Mouse (Mus musculus) myocyte (in vitro differentiated cells): ENCODE measurements around the gene Pde4d. TPM values are rescaled to one million over a fixed set of nuclear protein-coding genes. Genes with fewer than 3 reads are reported as not detected.

Source experiments
- H3K27me3 ChIP-seq: one replicate; pipeline ENCODE4 v1.6.1; 2011; ENCODE audit not compliant: control insufficient read depth, insufficient read depth, insufficient read length
- H3K36me3 ChIP-seq: one replicate; pipeline ENCODE4 v1.6.1; 2011; ENCODE audit not compliant: control insufficient read depth, insufficient read depth
- H3K4me2 ChIP-seq: one replicate; pipeline ENCODE4 v1.6.1; 2011; ENCODE audit warnings: low read depth, control low read depth
- H3K4me3 ChIP-seq: one replicate; pipeline ENCODE4 v1.5.1; 2011; ENCODE audit warnings: mild to moderate bottlenecking, control low read depth, moderate library complexity
- H3K79me2 ChIP-seq: one replicate; pipeline ENCODE4 v1.6.1; 2011; ENCODE audit not compliant: control insufficient read depth, insufficient read depth
- H3ac ChIP-seq: one replicate; pipeline ENCODE4 v1.6.1; 2011; ENCODE audit not compliant: control insufficient read depth, insufficient read length
- CEBPB ChIP-seq: IDR thresholded peaks from 2 replicates; pipeline ENCODE4 v1.6.1; 2011; ENCODE audit warnings: mild to moderate bottlenecking, moderate library complexity; ENCODE audit not compliant: poor library complexity, insufficient read depth, severe bottlenecking
- E2F4 ChIP-seq: IDR thresholded peaks from one replicate; pipeline ENCODE4 v1.6.1; 2011; ENCODE audit warnings: mild to moderate bottlenecking, control low read depth, moderate library complexity; ENCODE audit not compliant: insufficient read depth
- MAX ChIP-seq: IDR thresholded peaks from one replicate; pipeline ENCODE4 v1.6.1; 2011; ENCODE audit warnings: low read depth, mild to moderate bottlenecking, control low read depth
- MYOD1 ChIP-seq, 3 experiments: IDR thresholded peaks; one replicate each; pipeline ENCODE4 v1.6.1; 2011; ENCODE audit warnings: control low read depth in 2 of 3, low read depth in 2 of 3, mild to moderate bottlenecking in 2 of 3, moderate library complexity in 1 of 3; ENCODE audit not compliant: insufficient read length in 2 of 3, control insufficient read depth in 1 of 3
- MYOG ChIP-seq, 3 experiments: IDR thresholded peaks; one replicate each; pipeline ENCODE4 v1.6.1; 2011; ENCODE audit warnings: control low read depth in 2 of 3, low read depth in 2 of 3, mild to moderate bottlenecking in 2 of 3; ENCODE audit not compliant: insufficient read length in 2 of 3, control insufficient read depth in 1 of 3, insufficient read depth in 1 of 3
- POLR2A ChIP-seq: IDR thresholded peaks from one replicate; pipeline ENCODE4 v1.6.1; 2011; ENCODE audit warnings: low read depth, mild to moderate bottlenecking, control low read depth, moderate library complexity; ENCODE audit not compliant: insufficient read length
- POLR2AphosphoS2 ChIP-seq: IDR thresholded peaks from one replicate; pipeline ENCODE4 v1.6.1; 2011; ENCODE audit warnings: low read depth, control low read depth; ENCODE audit not compliant: insufficient read length
- REST ChIP-seq: IDR thresholded peaks from one replicate; pipeline ENCODE4 v1.6.1; 2011; ENCODE audit warnings: mild to moderate bottlenecking, control low read depth, moderate library complexity; ENCODE audit not compliant: insufficient read depth, insufficient read length
- SRF ChIP-seq: IDR thresholded peaks from one replicate; pipeline ENCODE4 v1.6.1; 2011; ENCODE audit warnings: low read depth; ENCODE audit not compliant: control insufficient read depth, insufficient read length
- TCF12 ChIP-seq: IDR thresholded peaks from one replicate; pipeline ENCODE4 v1.6.1; 2011; ENCODE audit warnings: mild to moderate bottlenecking, control low read depth; ENCODE audit not compliant: poor library complexity, insufficient read depth, severe bottlenecking
- TCF3 ChIP-seq: IDR thresholded peaks from one replicate; pipeline ENCODE4 v1.6.1; 2011; ENCODE audit warnings: low read depth, control low read depth; ENCODE audit not compliant: insufficient read length
- USF1 ChIP-seq: IDR thresholded peaks from one replicate; pipeline ENCODE4 v1.6.1; 2011; ENCODE audit warnings: low read depth, mild to moderate bottlenecking, control low read depth, moderate library complexity
- polyA plus RNA-seq: library from polyadenylated mRNA; unstranded; fragments of >200 nt; fragmentation: generic; extraction: Trizol; gene quantifications from one replicate; pipeline ENCODE4 v1.2.1, GENCODE M21; 2012; ENCODE audit warnings: missing spikeins

Pde4d gene
- polyA plus RNA-seq, 1 experiment: 8.2 TPM

DNA sequence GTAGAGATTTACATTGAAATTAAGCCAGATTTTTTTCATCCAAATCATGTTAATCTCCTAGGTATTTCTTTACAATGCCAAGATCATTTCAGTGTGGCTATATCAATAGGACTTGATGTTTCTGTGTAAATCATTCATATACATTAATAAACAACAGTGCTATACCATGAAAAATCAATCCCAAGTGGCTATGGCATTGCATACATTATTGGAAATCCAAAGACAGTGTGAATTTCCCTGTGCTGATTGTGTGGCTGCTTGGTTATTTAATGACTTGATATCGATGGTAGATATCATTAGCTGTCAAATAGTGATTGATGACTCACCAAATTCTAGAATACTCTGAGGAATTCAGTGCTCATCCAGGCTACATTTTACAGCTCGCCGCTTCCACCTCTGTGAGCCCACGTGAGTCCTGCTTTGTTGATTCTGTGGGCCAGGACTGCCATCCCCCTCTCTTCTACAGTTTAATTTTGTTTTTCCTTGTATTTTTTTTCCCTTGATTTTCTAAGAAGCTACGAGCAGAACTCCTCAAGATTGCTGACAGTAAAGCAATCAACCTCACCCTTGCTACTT lies 1085.0 kb downstream of the Pde4d start:
- no peak for TF ChIP-seq CEBPB
- TF ChIP-seq USF1: no peak
- TF ChIP-seq E2F4: no peak
- no peak for TF ChIP-seq TCF3
- no peak for TF ChIP-seq SRF
- no peak for TF ChIP-seq POLR2AphosphoS2
- TF ChIP-seq MAX: no peak
- TF ChIP-seq TCF12: no peak
- no peak for TF ChIP-seq REST
- no peak for TF ChIP-seq MYOG (IDR thresholded peaks at IDR 0.05; ENCODE audit: control insufficient read depth in 1 of 3, insufficient read depth in 1 of 3, insufficient read length in 2 of 3, low read depth in 2 of 3)
- no peak for TF ChIP-seq MYOD1 (IDR thresholded peaks at IDR 0.05; ENCODE audit: control insufficient read depth in 1 of 3, insufficient read length in 2 of 3, low read depth in 2 of 3)
- TF ChIP-seq POLR2A: no peak
- Histone ChIP-seq H3K4me3 (no peak overlapping the region), H3K36me3 (no peaks in the 10 kb centered on the region), H3K4me2 (no peak overlapping the region), H3ac (no peak overlapping the region), H3K27me3 (no peaks in the 10 kb centered on the region), H3K79me2 (no peaks in the 10 kb centered on the region)

DNA sequence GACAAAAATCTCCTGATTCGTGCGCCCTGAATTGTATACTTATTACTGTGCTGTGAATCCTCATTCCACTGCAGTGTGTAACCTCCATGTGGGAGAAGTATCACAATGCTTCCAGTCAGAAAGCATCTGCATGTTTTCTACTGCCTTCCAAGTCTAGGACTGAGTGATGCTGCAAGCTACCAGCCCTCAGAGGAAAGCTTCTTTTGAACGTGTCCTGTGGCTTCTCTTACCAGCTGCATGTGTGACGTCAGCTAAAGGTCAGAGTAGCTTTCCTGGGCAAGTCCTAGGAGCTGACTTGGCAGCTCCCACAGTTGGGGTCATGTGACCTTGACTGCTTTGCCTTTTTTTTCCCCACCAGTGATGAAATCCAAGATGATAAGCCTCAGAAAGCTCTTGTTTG lies 1086.9 kb downstream of the Pde4d start:
- TF ChIP-seq POLR2A (no peak), TCF12 (no peak), MYOG (IDR thresholded peaks at IDR 0.05; ENCODE audit: control insufficient read depth in 1 of 3, insufficient read depth in 1 of 3, insufficient read length in 2 of 3, low read depth in 2 of 3) (no peak), POLR2AphosphoS2 (no peak), USF1 (peak; percentile 39)
- no peak overlapping the region for H3K4me3 ChIP-seq
- no peaks in the 10 kb centered on the region for H3K27me3 ChIP-seq
- H3K4me2 ChIP-seq: no peak overlapping the region
- no peaks in the 10 kb centered on the region for H3K79me2 ChIP-seq
- no peaks in the 10 kb centered on the region for H3K36me3 ChIP-seq
- no peak overlapping the region for H3ac ChIP-seq

DNA sequence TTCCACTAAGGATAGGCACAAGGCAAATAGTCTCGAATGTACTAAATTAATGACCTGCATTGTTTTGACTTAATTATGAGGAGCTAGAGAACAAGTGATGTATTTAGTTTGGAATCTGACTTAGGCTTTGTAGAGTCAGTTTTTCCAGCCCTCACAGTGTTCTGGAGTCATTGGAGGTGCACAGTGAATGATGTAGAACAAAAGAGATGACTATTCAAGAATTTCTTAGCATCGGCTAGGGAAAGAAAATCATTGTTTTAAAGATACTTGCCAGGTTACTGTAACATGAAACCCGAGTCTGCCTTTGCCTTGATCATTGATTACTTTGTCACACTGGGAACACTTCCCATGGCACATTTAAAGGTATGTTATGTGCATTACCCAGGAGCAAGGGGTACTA lies 1089.6 kb downstream of the Pde4d start:
- Histone ChIP-seq H3K4me2 (no peak overlapping the region), H3K4me3 (no peak overlapping the region), H3K36me3 (no peaks in the 10 kb centered on the region), H3ac (no peak overlapping the region), H3K27me3 (no peaks in the 10 kb centered on the region), H3K79me2 (no peaks in the 10 kb centered on the region)
- no peak for TF ChIP-seq TCF12

DNA sequence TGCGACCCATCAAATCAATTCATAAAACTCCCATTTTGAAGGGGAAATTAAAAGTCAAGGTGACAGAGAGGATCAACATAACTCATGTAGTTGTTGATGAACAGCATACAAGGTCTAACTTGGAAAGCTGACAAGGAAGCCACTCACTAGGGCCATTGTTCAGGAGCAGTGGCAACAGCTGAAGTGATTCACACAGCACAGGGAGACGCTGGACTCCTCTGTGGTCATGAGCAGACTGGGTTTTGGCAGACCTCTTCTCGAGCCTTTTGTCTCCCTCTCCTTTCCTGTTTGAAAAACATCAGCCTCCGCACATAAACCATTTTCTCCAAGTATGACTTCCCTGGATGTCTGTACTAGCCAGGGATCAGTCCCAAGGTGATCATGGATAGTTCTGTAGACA lies 1094.9 kb downstream of the Pde4d start:
- Histone ChIP-seq H3K4me3 (no peak overlapping the region), H3K79me2 (no peaks in the 10 kb centered on the region), H3K27me3 (no peaks in the 10 kb centered on the region), H3ac (no peak overlapping the region), H3K4me2 (peak overlapping the region; percentile 83), H3K36me3 (no peaks in the 10 kb centered on the region)
- TF ChIP-seq TCF3: peak; percentile 60
- no peak for TF ChIP-seq SRF
- no peak for TF ChIP-seq E2F4
- TF ChIP-seq USF1: no peak
- TF ChIP-seq MAX: no peak
- peak; percentile 49 to 94 (median 71) for TF ChIP-seq MYOG (IDR thresholded peaks at IDR 0.05; ENCODE audit: control insufficient read depth in 1 of 3, insufficient read depth in 1 of 3, insufficient read length in 2 of 3, low read depth in 2 of 3)
- peak; percentile 14 for TF ChIP-seq TCF12
- TF ChIP-seq REST: no peak
- TF ChIP-seq MYOD1 (IDR thresholded peaks at IDR 0.05; ENCODE audit: control insufficient read depth in 1 of 3, insufficient read length in 2 of 3, low read depth in 2 of 3): peak; percentile 69 to 95 (median 93)

DNA sequence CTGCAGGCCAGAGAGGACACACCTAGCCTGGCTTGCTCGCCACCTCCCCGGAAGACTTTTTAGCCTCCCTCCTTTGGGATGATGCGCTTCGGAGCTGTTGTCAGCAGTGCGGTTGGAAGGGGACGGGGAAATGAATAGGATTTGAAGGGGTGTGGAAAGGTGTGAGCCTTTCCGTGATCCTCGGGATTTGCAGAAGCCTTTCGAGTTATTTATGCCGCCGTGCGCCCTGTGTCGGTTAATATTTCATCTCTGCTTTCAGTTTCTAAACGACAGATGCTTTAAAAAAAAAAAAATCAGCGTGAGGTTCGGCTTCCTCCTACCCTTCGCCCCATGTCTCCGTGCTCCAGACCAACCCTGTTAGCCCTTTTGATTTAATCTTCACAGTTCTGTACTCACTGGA lies 1096.6 kb downstream of the Pde4d start:
- Histone ChIP-seq H3K4me3 (peak overlapping the region; percentile 1), H3ac (no peak overlapping the region), H3K79me2 (no peaks in the 10 kb centered on the region), H3K27me3 (no peaks in the 10 kb centered on the region), H3K4me2 (peak overlapping the region; percentile 56), H3K36me3 (no peaks in the 10 kb centered on the region)
- no peak for TF ChIP-seq USF1
- no peak for TF ChIP-seq POLR2AphosphoS2
- no peak for TF ChIP-seq POLR2A

DNA sequence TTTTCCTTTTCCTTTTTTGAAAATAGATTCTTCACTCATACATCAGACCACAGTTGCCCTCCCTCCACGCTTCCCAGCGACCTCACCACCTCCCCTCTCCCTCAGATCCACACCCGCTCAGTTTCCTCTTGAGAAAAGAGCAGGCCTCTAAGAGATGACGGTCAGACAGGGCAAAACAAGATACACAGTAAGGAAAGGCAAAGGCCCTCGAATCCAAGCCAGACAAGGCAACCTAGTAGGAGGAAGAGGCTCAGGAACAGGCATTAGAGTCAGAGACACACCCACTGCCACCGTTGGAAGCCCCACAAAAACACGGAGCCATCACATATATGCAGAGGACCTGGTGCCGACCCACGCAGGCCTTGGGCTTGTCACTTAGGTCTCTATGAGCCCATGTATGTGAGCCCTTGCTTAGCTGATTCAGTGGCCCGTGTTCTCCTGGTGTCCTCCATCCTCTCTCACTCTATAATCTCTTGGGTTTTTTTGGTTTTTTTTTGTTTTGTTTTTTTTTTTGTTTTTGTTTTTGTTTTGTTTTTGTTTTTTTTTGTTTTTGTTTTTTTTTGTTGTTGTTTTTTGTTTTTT lies 1097.3 kb downstream of the Pde4d start:
- TF ChIP-seq TCF3: no peak
- no peak for TF ChIP-seq CEBPB
- no peak for TF ChIP-seq SRF
- no peak for TF ChIP-seq TCF12
- no peak for TF ChIP-seq E2F4
- no peak for TF ChIP-seq POLR2AphosphoS2
- no peak for TF ChIP-seq REST
- no peak for TF ChIP-seq MYOG (IDR thresholded peaks at IDR 0.05; ENCODE audit: control insufficient read depth in 1 of 3, insufficient read depth in 1 of 3, insufficient read length in 2 of 3, low read depth in 2 of 3)
- H3K4me2 ChIP-seq: peak overlapping the region; percentile 56
- no peaks in the 10 kb centered on the region for H3K27me3 ChIP-seq
- H3K79me2 ChIP-seq: no peaks in the 10 kb centered on the region
- H3K4me3 ChIP-seq: peak overlapping the region; percentile 1
- H3K36me3 ChIP-seq: no peaks in the 10 kb centered on the region
- H3ac ChIP-seq: no peak overlapping the region
